20 mouse cellular contexts compared by ENCODE assay signal in genomic region chr15:70842606-70843005, GRCm38 (mm10).
DNase-seq lines count a peak whose midpoint lies in the region; ATAC-seq and TF ChIP-seq lines count a peak whose summit lies in the region.
"Had no signal": no experiment of that assay in that cellular context is flagged by ENCODE, and none has a peak within 500 bp of the region (broad histone marks: within the 10 kb centered on the region; RNA-seq: fewer than 3 reads in every experiment).

No protein-coding gene starts in this region.

- no peak for DNase-seq in forebrain, embryonic 11.5 days (ENCODE audit: low spot score)
- peak; percentile 66 for DNase-seq in Muller cell, postnatal 12 days (ENCODE audit: inconsistent ontology term)
- DNase-seq in layer of hippocampus, adult 2 months (ENCODE audit: low spot score in 2 of 2), result no peak
- DNase-seq: adrenal gland, adult 2 months; adrenal gland, postnatal 10 days; adrenal gland, postnatal 25 days; B cell, adult 2 months; cerebellum, adult 11-12 months; cerebellum, adult 2 months; cerebellum, adult 9-10 months; cerebellum, postnatal 10 days; cerebellum, postnatal 25 days had no signal

- H3K27me3 ChIP-seq in forebrain, embryonic 13.5 days, result no peaks in the 10 kb centered on the region
- no peaks in the 10 kb centered on the region for H3K27me3 ChIP-seq in forebrain, embryonic 12.5 days
- no peaks in the 10 kb centered on the region for H3K27me3 ChIP-seq in forebrain, embryonic 15.5 days
- H3K27me3 ChIP-seq in forebrain, embryonic 11.5 days (ENCODE audit: control insufficient read depth, insufficient read depth, low read length), result no peaks in the 10 kb centered on the region
- H3K27me3 ChIP-seq: CH12.LX; embryonic facial prominence, embryonic 12.5 days had no signal

- no peaks in the 10 kb centered on the region for H3K4me1 ChIP-seq in forebrain, embryonic 13.5 days
- H3K4me1 ChIP-seq in forebrain, embryonic 12.5 days, result no peaks in the 10 kb centered on the region
- H3K4me1 ChIP-seq in forebrain, embryonic 15.5 days, result no peaks in the 10 kb centered on the region
- H3K4me1 ChIP-seq in forebrain, embryonic 11.5 days (replicated peaks; ENCODE audit: control insufficient read depth, insufficient read depth, low read length), result no peaks in the 10 kb centered on the region
- H3K4me1 ChIP-seq: embryonic facial prominence, embryonic 10.5 days; embryonic facial prominence, embryonic 12.5 days had no signal

- H3K4me2 ChIP-seq in forebrain, embryonic 13.5 days, result no peak overlapping the region
- no peak overlapping the region for H3K4me2 ChIP-seq in forebrain, embryonic 12.5 days
- no peak overlapping the region for H3K4me2 ChIP-seq in forebrain, embryonic 15.5 days (replicated peaks)
- no peak overlapping the region for H3K4me2 ChIP-seq in forebrain, embryonic 11.5 days (ENCODE audit: low read depth, low read length, severe bottlenecking)
- H3K4me2 ChIP-seq: embryonic facial prominence, embryonic 12.5 days had no signal

- H3K9me3 ChIP-seq in forebrain, embryonic 13.5 days (replicated peaks), result no peaks in the 10 kb centered on the region
- H3K9me3 ChIP-seq in forebrain, embryonic 12.5 days, result no peaks in the 10 kb centered on the region
- H3K9me3 ChIP-seq in forebrain, embryonic 15.5 days, result no peaks in the 10 kb centered on the region
- H3K9me3 ChIP-seq in forebrain, embryonic 11.5 days (ENCODE audit: control insufficient read depth, low read length), result no peaks in the 10 kb centered on the region
- H3K9me3 ChIP-seq: embryonic facial prominence, embryonic 10.5 days; embryonic facial prominence, embryonic 12.5 days had no signal

- no peak overlapping the region for H3K27ac ChIP-seq in forebrain, embryonic 13.5 days
- H3K27ac ChIP-seq in forebrain, embryonic 12.5 days, result no peak overlapping the region
- H3K27ac ChIP-seq in forebrain, embryonic 15.5 days (replicated peaks), result no peak overlapping the region
- no peak overlapping the region for H3K27ac ChIP-seq in forebrain, embryonic 11.5 days (ENCODE audit: low read depth, low read length)
- no peak overlapping the region for H3K27ac ChIP-seq in layer of hippocampus, adult 2 months
- H3K27ac ChIP-seq: embryonic facial prominence, embryonic 10.5 days; embryonic facial prominence, embryonic 12.5 days had no signal

- no peaks in the 10 kb centered on the region for H3K36me3 ChIP-seq in forebrain, embryonic 13.5 days (ENCODE audit: poor library complexity, severe bottlenecking)
- no peaks in the 10 kb centered on the region for H3K36me3 ChIP-seq in forebrain, embryonic 12.5 days (replicated peaks)
- H3K36me3 ChIP-seq in forebrain, embryonic 15.5 days, result no peaks in the 10 kb centered on the region
- H3K36me3 ChIP-seq in forebrain, embryonic 11.5 days (ENCODE audit: control insufficient read depth, insufficient read depth, low read length), result no peaks in the 10 kb centered on the region
- H3K36me3 ChIP-seq: embryonic facial prominence, embryonic 10.5 days; embryonic facial prominence, embryonic 12.5 days; G1E had no signal

- ATAC-seq in forebrain, embryonic 13.5 days, result peak; percentile 59; the same call in 1 of the 2 replicates
- ATAC-seq in forebrain, embryonic 12.5 days (ENCODE audit: low FRiP score), result no peak
- ATAC-seq in forebrain, embryonic 15.5 days (replicated peaks), result 0 out of 2 replicates have a peak, but pooled peaks have one; percentile 53
- no peak for ATAC-seq in forebrain, embryonic 11.5 days (replicated peaks; ENCODE audit: low FRiP score)
- ATAC-seq: CD4-positive, CD25-positive, alpha-beta regulatory T cell, adult 4 months had no signal

- TF ChIP-seq CTCF in layer of hippocampus, adult 2 months (conservative IDR thresholded peaks at IDR 0.05), result no peak

- H3K4me3 ChIP-seq in forebrain, embryonic 13.5 days, result no peak overlapping the region
- no peak overlapping the region for H3K4me3 ChIP-seq in forebrain, embryonic 12.5 days (replicated peaks)
- no peak overlapping the region for H3K4me3 ChIP-seq in forebrain, embryonic 15.5 days
- H3K4me3 ChIP-seq in forebrain, embryonic 11.5 days (ENCODE audit: low read depth, low read length), result no peak overlapping the region
- no peak overlapping the region for H3K4me3 ChIP-seq in layer of hippocampus, adult 2 months
- H3K4me3 ChIP-seq: embryonic facial prominence, embryonic 10.5 days; embryonic facial prominence, embryonic 12.5 days had no signal

- no peak overlapping the region for H3K9ac ChIP-seq in forebrain, embryonic 13.5 days
- H3K9ac ChIP-seq in forebrain, embryonic 12.5 days, result no peak overlapping the region
- H3K9ac ChIP-seq in forebrain, embryonic 15.5 days (replicated peaks), result no peak overlapping the region
- no peak overlapping the region for H3K9ac ChIP-seq in forebrain, embryonic 11.5 days (ENCODE audit: low read length)
- H3K9ac ChIP-seq: embryonic facial prominence, embryonic 12.5 days had no signal

- WGBS in forebrain, embryonic 13.5 days, result 48% methylated on average over 1 of the region's 1 CpGs
- 52% methylated on average over 1 of the region's 1 CpGs for WGBS in forebrain, embryonic 12.5 days
- 29% methylated on average over 1 of the region's 1 CpGs for WGBS in forebrain, embryonic 15.5 days
- 73% methylated on average over 1 of the region's 1 CpGs for WGBS in forebrain, embryonic 11.5 days

Comparison
In these comparisons a context has a peak if more than half of its experiments do, and no peak if none do; other contexts are left out.
1. ATAC-seq: peak in forebrain, embryonic 13.5 days (single experiment) and forebrain, embryonic 15.5 days (single experiment); none in forebrain, embryonic 12.5 days (single experiment) and forebrain, embryonic 11.5 days (single experiment).